Mouse (Mus musculus) cerebellum, adult 2 months (tissue): ENCODE measurements around the gene Cox10.

Source experiments
- CTCF ChIP-seq: fragments of 200-500 bp; IDR thresholded peaks from 2 replicates; pipeline ENCODE4 v1.5.1; 2011; ENCODE audit warnings: low read depth, mild to moderate bottlenecking, control low read depth, low read length, moderate library complexity, borderline replicate concordance; ENCODE audit not compliant: insufficient read depth
- POLR2A ChIP-seq: fragments of 200-500 bp; IDR thresholded peaks from 2 replicates; pipeline ENCODE4 v1.6.1; 2011; ENCODE audit warnings: low read length, control low read depth, borderline replicate concordance; ENCODE audit not compliant: insufficient read depth

- TF ChIP-seq POLR2A (no peak), CTCF (no peak)
Measured at GRCm38 (mm10) chr11:64004152-64004551, 75.1 kb downstream of the Cox10 start.
